23 mouse cellular contexts compared by ENCODE assay signal in the genomic region with DNA sequence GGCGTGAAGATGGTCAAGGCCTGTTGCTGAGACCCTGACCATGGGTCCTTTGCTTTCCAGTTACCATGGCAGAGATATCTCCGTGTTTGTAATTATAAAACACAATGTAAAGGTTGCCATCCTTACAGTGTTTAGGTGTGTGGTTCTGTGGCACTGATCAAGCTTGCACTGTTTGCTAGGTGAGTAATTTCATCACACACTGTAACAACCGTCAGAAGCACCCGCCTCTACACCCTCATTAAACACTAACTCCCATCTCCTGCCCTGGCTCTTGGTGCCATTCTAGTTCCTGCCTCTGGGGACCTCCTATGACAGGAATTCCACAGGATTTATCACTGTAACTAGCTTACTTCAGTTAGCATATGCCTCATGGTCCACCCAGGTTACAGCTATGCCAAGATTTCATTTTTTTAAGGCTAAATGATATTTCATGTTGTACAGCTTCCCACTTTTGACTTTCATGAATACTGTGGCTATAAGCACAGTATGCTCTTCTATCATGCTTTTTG. TPM values are rescaled to one million over a fixed set of nuclear protein-coding genes. Genes with fewer than 3 reads are reported as not detected.
A peak's percentile ranks its signal among the peaks of the same experiment; 100 is the strongest.
DNase-seq lines count a peak whose midpoint lies in the region; ATAC-seq and TF ChIP-seq lines count a peak whose summit lies in the region.
"Had no signal": no experiment of that assay in that cellular context is flagged by ENCODE, and none has a peak within 500 bp of the region (broad histone marks: within the 10 kb centered on the region; RNA-seq: fewer than 3 reads in every experiment).

No protein-coding gene starts in this region.

- TF ChIP-seq EP300 in liver, postnatal 0 days (IDR thresholded peaks at IDR 0.05; ENCODE audit: low read depth): no peak

- no peak for DNase-seq in kidney, adult 2 months
- no peak for DNase-seq in kidney, postnatal 14 days
- no peak for DNase-seq in liver, postnatal 0 days
- no peak for DNase-seq in liver
- peak; percentile 20 for DNase-seq in brain, adult 2 months (ENCODE audit: low read depth, low spot score)
- no peak for DNase-seq in c-Kit-positive CD71-positive TER-119-positive erythroid progenitor cells, embryonic 14.5 days (ENCODE audit: low spot score)
- DNase-seq: adrenal gland, postnatal 14 days; cerebellum, adult 11 months; cerebellum, postnatal 10 days; kidney, adult 11 months; kidney, postnatal 10 days; lung, embryonic 14.5 days; lung, postnatal 36 days; right cerebral cortex, adult 18-20 months; thymus, adult 18-20 months; thymus, postnatal 36 days had no signal

- peak; percentile 81 for ATAC-seq in liver, postnatal 0 days
- ATAC-seq: hindbrain, embryonic 16.5 days; midbrain, embryonic 15.5 days had no signal

- TF ChIP-seq CTCF in kidney, adult 2 months (conservative IDR thresholded peaks at IDR 0.05; ENCODE audit: insufficient read depth, insufficient read length, low read depth, low read length): 0 out of 2 replicates have a peak, but pooled peaks have one; percentile 19
- peak; percentile 44 for TF ChIP-seq CTCF in liver, postnatal 0 days (IDR thresholded peaks at IDR 0.05; ENCODE audit: low read depth)
- TF ChIP-seq CTCF in embryonic fibroblast, embryonic 13.5 days (IDR thresholded peaks at IDR 0.05; ENCODE audit: borderline replicate concordance, insufficient read depth, low read length): no peak

- WGBS in kidney, adult 2 months: 70% methylated on average over 4 of the region's 4 CpGs
- 61% methylated on average over 4 of the region's 4 CpGs for WGBS in liver, postnatal 0 days (ENCODE audit: insufficient replicate concordance)

- no peaks in the 10 kb centered on the region for H3K4me1 ChIP-seq in kidney, adult 2 months (ENCODE audit: control insufficient read depth, insufficient read depth, low read length)
- peaks cover 4% of the 10 kb centered on the region; the same call in 1 of the 2 replicates for H3K4me1 ChIP-seq in liver, postnatal 0 days (ENCODE audit: insufficient read depth)
- H3K4me1 ChIP-seq in embryonic fibroblast, embryonic 13.5 days (ENCODE audit: control insufficient read depth, insufficient read depth, low read length): peaks cover 26% of the 10 kb centered on the region
- H3K4me1 ChIP-seq: megakaryocyte, embryonic 14.5 days; stomach, embryonic 15.5 days had no signal

- H3K9me3 ChIP-seq in liver, postnatal 0 days (ENCODE audit: low read length): no peaks in the 10 kb centered on the region
- H3K9me3 ChIP-seq: heart, embryonic 15.5 days; megakaryocyte, embryonic 14.5 days; midbrain, embryonic 15.5 days; neural tube, embryonic 15.5 days; stomach, embryonic 15.5 days had no signal

- H3K36me3 ChIP-seq in kidney, adult 2 months (ENCODE audit: control insufficient read depth, insufficient read depth, low read length): no peaks in the 10 kb centered on the region
- no peaks in the 10 kb centered on the region for H3K36me3 ChIP-seq in liver, postnatal 0 days (replicated peaks; ENCODE audit: insufficient read depth, low read length)
- H3K36me3 ChIP-seq: heart, embryonic 15.5 days; midbrain, embryonic 15.5 days; neural tube, embryonic 15.5 days; stomach, embryonic 15.5 days had no signal

- no peak overlapping the region for H3K27ac ChIP-seq in kidney, adult 2 months (ENCODE audit: insufficient read depth, low read depth, low read length)
- no peak overlapping the region for H3K27ac ChIP-seq in liver, postnatal 0 days (ENCODE audit: low read depth)
- peak overlapping the region; percentile 69; the same call in 1 of the 2 replicates for H3K27ac ChIP-seq in embryonic fibroblast, embryonic 13.5 days (ENCODE audit: insufficient read depth, low read length)
- H3K27ac ChIP-seq: heart, embryonic 15.5 days; midbrain, embryonic 15.5 days; neural tube, embryonic 15.5 days; stomach, embryonic 15.5 days had no signal

- no peak for TF ChIP-seq POLR2A in kidney, adult 2 months (IDR thresholded peaks at IDR 0.05; ENCODE audit: low read depth, low read length)
- no peak for TF ChIP-seq POLR2A in embryonic fibroblast, embryonic 13.5 days (IDR thresholded peaks at IDR 0.05; ENCODE audit: low read depth, low read length)

- no peak overlapping the region for H3K4me2 ChIP-seq in liver, postnatal 0 days (ENCODE audit: low read depth, low read length)
- H3K4me2 ChIP-seq: heart, embryonic 15.5 days; lung, embryonic 14.5 days; midbrain, embryonic 15.5 days; neural tube, embryonic 15.5 days; stomach, embryonic 15.5 days had no signal

- H3K4me3 ChIP-seq in kidney, adult 2 months (ENCODE audit: insufficient read depth, low read depth, low read length): no peak overlapping the region
- H3K4me3 ChIP-seq in liver, postnatal 0 days (ENCODE audit: low read depth, low read length): no peak overlapping the region
- no peak overlapping the region for H3K4me3 ChIP-seq in embryonic fibroblast, embryonic 13.5 days (ENCODE audit: insufficient read depth, low read length)
- H3K4me3 ChIP-seq: heart, embryonic 15.5 days; megakaryocyte, embryonic 14.5 days; midbrain, embryonic 15.5 days; neural tube, embryonic 15.5 days; stomach, embryonic 15.5 days had no signal

- H3K27me3 ChIP-seq in kidney, adult 2 months (replicated peaks; ENCODE audit: control insufficient read depth, insufficient read depth, low read length): no peaks in the 10 kb centered on the region
- no peaks in the 10 kb centered on the region for H3K27me3 ChIP-seq in liver, postnatal 0 days (ENCODE audit: insufficient read depth, low read length)
- H3K27me3 ChIP-seq: midbrain, embryonic 15.5 days; neural tube, embryonic 15.5 days; stomach, embryonic 15.5 days had no signal

- H3K9ac ChIP-seq in liver, postnatal 0 days (replicated peaks): no peak overlapping the region
- H3K9ac ChIP-seq: heart, embryonic 15.5 days; lung, embryonic 14.5 days; midbrain, embryonic 15.5 days; neural tube, embryonic 15.5 days; stomach, embryonic 15.5 days had no signal

RNA-seq across cellular contexts. Expression of a gene that starts 21.1 kb away (rescaled TPM):
- polyA plus RNA-seq in kidney, adult 2 months (2012; rRNA removed): 1.5 and 2.3 TPM in 2 replicates
- 0.11 and 0.13 TPM in 2 replicates for polyA plus RNA-seq in liver, postnatal 0 days (2015; fragmentation: Nextera tagmentation; extraction: Ambion mirVana)
- 57.2 and 67.7 TPM in 2 replicates for polyA plus RNA-seq in embryonic fibroblast, embryonic 13.5 days (2011; ENCODE audit: insufficient read length, low read depth, missing spikeins)

Comparison
In these comparisons a context has a peak if more than half of its experiments do, and no peak if none do; other contexts are left out.
1. RNA of a gene that starts 21.1 kb away (polyA plus RNA-seq): 57.2 to 67.7 TPM in embryonic fibroblast, embryonic 13.5 days; 1.5 to 2.3 TPM in kidney, adult 2 months and 0.11 to 0.13 TPM in liver, postnatal 0 days; every median in the first group is over 10 times any median in the second.